Mouse (Mus musculus) testis, adult 2 months (tissue): ENCODE data around the gene Mast3.

ENCODE experiments used
- CTCF ChIP-seq: fragments of 200-500 bp; IDR thresholded peaks from 2 replicates; pipeline ENCODE4 v1.5.1; 2012; ENCODE audit warnings: low read depth, mild to moderate bottlenecking, inconsistent platforms, low read length, moderate library complexity; ENCODE audit not compliant: control insufficient read depth, insufficient read depth, insufficient replicate concordance
- POLR2A ChIP-seq: fragments of 200-500 bp; IDR thresholded peaks from 2 replicates; pipeline ENCODE4 v1.6.1; 2012; ENCODE audit warnings: low read depth, mild to moderate bottlenecking, inconsistent platforms, low read length, moderate library complexity; ENCODE audit not compliant: control insufficient read depth

DNA sequence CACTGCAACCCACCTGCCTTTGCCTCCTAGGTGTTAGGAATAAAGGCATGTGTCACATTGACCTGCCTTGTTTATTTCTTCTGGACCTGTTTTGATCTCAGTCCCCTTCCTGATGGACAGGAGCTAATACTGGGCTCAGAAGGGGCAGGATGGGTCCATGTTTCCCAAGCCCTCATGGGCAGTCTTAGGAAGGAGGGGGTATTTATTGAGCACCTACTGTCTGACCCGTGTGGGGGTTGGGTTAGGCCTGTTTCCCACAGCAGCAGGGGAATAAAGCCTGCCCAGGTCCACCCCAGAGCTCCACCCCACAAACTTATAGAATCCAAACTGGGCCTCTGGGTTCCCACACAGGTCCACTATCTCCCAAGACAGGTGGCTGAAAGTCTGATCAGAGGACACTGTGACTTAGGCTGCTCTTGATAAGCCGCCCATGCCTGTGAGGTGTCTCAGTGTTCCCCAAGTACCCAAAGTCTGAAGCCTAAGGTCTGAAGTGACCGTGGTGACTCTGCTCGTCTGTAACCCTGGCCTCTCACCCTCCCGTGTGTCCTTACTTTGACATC lies 38.4 kb upstream of the Mast3 start:
- TF ChIP-seq POLR2A (no peak), CTCF (no peak)
